Mouse (Mus musculus): ENCODE measurements around the gene Cdh3. TPM values are rescaled to one million over a fixed set of nuclear protein-coding genes. Genes with fewer than 3 reads are reported as not detected.
A peak's percentile ranks its signal among the peaks of the same experiment; 100 is the strongest.

The Cdh3 gene
- polyA plus RNA-seq, 1 experiment from 2014 or later: 15.0 TPM

- Histone ChIP-seq H3K4me3 (ENCODE audit: low read length) (peak overlapping the region; percentile 55), H3K9me3 (replicated peaks; ENCODE audit: control insufficient read depth, low read length) (no peaks in the 10 kb centered on the region), H3K27ac (ENCODE audit: low read length) (no peak overlapping the region), H3K4me1 (ENCODE audit: control insufficient read depth, insufficient read depth, low read length) (peaks cover 14% of the 10 kb centered on the region), H3K9ac (ENCODE audit: low read length) (peak overlapping the region; percentile 74), H3K36me3 (ENCODE audit: control insufficient read depth, insufficient read depth) (no peaks in the 10 kb centered on the region), H3K27me3 (ENCODE audit: control insufficient read depth, insufficient read depth, low read length) (no peaks in the 10 kb centered on the region), H3K4me2 (ENCODE audit: low read depth, low read length) (peak overlapping the region; percentile 82)
- WGBS: 1% methylated on average over 30 of the region's 30 CpGs
- ATAC-seq (replicated peaks; ENCODE audit: extremely low read depth, insufficient read depth, low FRiP score): no peak
These were observed 2.8 kb upstream of the Cdh3 start for GRCm38 (mm10) chr8:106507761-106508331.

- Histone ChIP-seq H3K27ac (ENCODE audit: low read length) (no peak overlapping the region), H3K36me3 (ENCODE audit: control insufficient read depth, insufficient read depth) (no peaks in the 10 kb centered on the region), H3K9me3 (replicated peaks; ENCODE audit: control insufficient read depth, low read length) (no peaks in the 10 kb centered on the region), H3K4me2 (ENCODE audit: low read depth, low read length) (peak overlapping the region; percentile 82), H3K27me3 (ENCODE audit: control insufficient read depth, insufficient read depth, low read length) (no peaks in the 10 kb centered on the region), H3K4me3 (ENCODE audit: low read length) (no peak overlapping the region; the same call in 1 of the 2 replicates), H3K9ac (ENCODE audit: low read length) (peak overlapping the region; percentile 74), H3K4me1 (ENCODE audit: control insufficient read depth, insufficient read depth, low read length) (peaks cover 17% of the 10 kb centered on the region)
- no peak for ATAC-seq (replicated peaks; ENCODE audit: extremely low read depth, insufficient read depth, low FRiP score)
- WGBS: 45% methylated on average over 3 of the region's 3 CpGs
These were observed 2.2 kb upstream of the Cdh3 start for GRCm38 (mm10) chr8:106508456-106508855.

DNA sequence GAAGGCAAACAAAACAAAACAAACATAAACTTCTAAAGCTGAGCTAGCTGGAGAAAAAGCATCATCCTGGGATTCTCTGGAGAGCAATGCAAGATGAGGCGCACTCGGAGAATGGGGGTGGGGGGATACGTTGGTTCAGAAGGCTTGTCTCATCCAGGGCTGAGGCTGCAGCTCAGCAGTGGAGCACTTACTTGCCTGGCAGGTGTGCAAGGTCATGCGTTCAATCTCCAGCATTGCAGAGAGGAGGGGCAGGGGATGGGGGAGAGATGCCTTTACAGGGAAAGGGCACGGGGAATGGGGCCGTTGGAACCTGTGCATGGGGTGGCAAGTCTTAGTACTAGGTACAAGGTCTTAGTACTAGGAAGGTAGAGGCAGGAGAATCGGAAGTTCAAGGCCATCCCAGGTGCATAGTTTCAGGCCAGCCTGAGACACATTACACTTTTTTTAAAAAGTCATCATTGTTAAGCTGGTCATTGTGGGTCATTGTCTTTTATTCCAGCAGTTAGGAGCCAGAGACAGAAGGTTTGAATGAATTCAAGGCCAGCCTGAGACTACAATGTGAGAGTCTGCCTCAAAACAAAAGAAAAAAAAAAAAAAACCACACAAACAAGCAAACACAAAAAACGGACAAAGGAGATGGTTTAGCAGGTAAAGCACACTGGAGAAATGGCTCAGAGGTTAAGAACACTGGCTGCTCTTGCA, 1.5 kb upstream of the Cdh3 start:
- Histone ChIP-seq H3K4me2 (ENCODE audit: low read depth, low read length) (no peak overlapping the region), H3K27ac (ENCODE audit: low read length) (no peak overlapping the region), H3K9ac (ENCODE audit: low read length) (no peak overlapping the region), H3K27me3 (ENCODE audit: control insufficient read depth, insufficient read depth, low read length) (no peaks in the 10 kb centered on the region), H3K36me3 (ENCODE audit: control insufficient read depth, insufficient read depth) (no peaks in the 10 kb centered on the region), H3K4me1 (ENCODE audit: control insufficient read depth, insufficient read depth, low read length) (peaks cover 17% of the 10 kb centered on the region), H3K4me3 (ENCODE audit: low read length) (no peak overlapping the region), H3K9me3 (replicated peaks; ENCODE audit: control insufficient read depth, low read length) (no peaks in the 10 kb centered on the region)
- ATAC-seq (replicated peaks; ENCODE audit: extremely low read depth, insufficient read depth, low FRiP score): no peak
- WGBS: 72% methylated on average over 8 of the region's 8 CpGs

- H3K9ac ChIP-seq (ENCODE audit: low read length): peak overlapping the region; percentile 79
- H3K4me1 ChIP-seq (ENCODE audit: control insufficient read depth, insufficient read depth, low read length): peaks cover 19% of the 10 kb centered on the region
- no peaks in the 10 kb centered on the region for H3K36me3 ChIP-seq (ENCODE audit: control insufficient read depth, insufficient read depth)
- no peaks in the 10 kb centered on the region for H3K9me3 ChIP-seq (replicated peaks; ENCODE audit: control insufficient read depth, low read length)
- H3K27me3 ChIP-seq (ENCODE audit: control insufficient read depth, insufficient read depth, low read length): no peaks in the 10 kb centered on the region
- WGBS: 1% methylated on average over 22 of the region's 22 CpGs
- H3K27ac ChIP-seq (ENCODE audit: low read length): peak overlapping the region; percentile 83
- ATAC-seq (replicated peaks; ENCODE audit: extremely low read depth, insufficient read depth, low FRiP score): peak; percentile 26
- H3K4me3 ChIP-seq (ENCODE audit: low read length): peak overlapping the region; percentile 61
- H3K4me2 ChIP-seq (ENCODE audit: low read depth, low read length): peak overlapping the region; percentile 63
These were observed 392 bp downstream of the Cdh3 start for GRCm38 (mm10) chr8:106511065-106511501.

- Histone ChIP-seq H3K9me3 (replicated peaks; ENCODE audit: control insufficient read depth, low read length) (no peaks in the 10 kb centered on the region), H3K4me2 (ENCODE audit: low read depth, low read length) (peak overlapping the region; percentile 63), H3K4me1 (ENCODE audit: control insufficient read depth, insufficient read depth, low read length) (peaks cover 24% of the 10 kb centered on the region), H3K27ac (ENCODE audit: low read length) (peak overlapping the region; percentile 83), H3K27me3 (ENCODE audit: control insufficient read depth, insufficient read depth, low read length) (no peaks in the 10 kb centered on the region), H3K4me3 (ENCODE audit: low read length) (peak overlapping the region; percentile 61), H3K36me3 (ENCODE audit: control insufficient read depth, insufficient read depth) (no peaks in the 10 kb centered on the region), H3K9ac (ENCODE audit: low read length) (peak overlapping the region; percentile 79)
- peak; percentile 14; the same call in 1 of the 2 replicates for ATAC-seq (replicated peaks; ENCODE audit: extremely low read depth, insufficient read depth, low FRiP score)
- 2% methylated on average over 30 of the region's 30 CpGs for WGBS
These were observed 895 bp downstream of the Cdh3 start for GRCm38 (mm10) chr8:106511531-106512041.

DNA sequence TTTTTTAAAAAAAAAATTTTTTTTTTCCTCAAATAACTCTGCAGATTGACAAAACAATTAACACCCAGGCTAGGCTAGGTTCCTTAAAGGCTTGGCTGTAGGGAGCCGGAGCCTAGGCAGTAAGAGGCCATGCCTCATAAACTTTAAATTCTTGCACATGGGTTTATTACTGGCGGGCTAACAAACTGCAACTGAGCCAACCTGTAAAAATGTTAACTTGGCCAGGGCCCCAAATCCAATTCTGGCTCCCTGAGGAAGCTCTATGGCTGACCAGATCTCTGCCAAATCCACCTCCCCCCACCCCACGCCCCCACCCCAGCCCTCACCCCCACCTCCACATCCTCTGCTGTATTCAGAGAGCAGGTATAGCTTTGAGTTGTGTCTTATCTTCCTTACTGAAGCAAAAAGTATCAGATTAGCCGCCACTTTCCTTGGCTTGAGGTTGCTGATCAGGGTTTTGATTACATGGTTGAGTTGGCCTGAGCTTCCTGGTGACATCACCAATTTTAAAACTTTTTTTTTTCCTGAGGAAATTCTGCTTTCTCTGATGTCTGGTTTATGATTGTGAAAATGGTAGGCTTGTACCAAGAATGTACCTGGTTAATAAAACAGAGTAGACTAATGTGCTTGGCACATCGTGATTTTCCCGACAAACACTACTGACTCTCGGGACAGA, 1.9 kb downstream of the Cdh3 start:
- Histone ChIP-seq H3K9me3 (replicated peaks; ENCODE audit: control insufficient read depth, low read length) (no peaks in the 10 kb centered on the region), H3K36me3 (ENCODE audit: control insufficient read depth, insufficient read depth) (no peaks in the 10 kb centered on the region), H3K4me3 (ENCODE audit: low read length) (peak overlapping the region; percentile 61), H3K9ac (ENCODE audit: low read length) (peak overlapping the region; percentile 79), H3K27me3 (ENCODE audit: control insufficient read depth, insufficient read depth, low read length) (no peaks in the 10 kb centered on the region), H3K4me2 (ENCODE audit: low read depth, low read length) (peak overlapping the region; percentile 63), H3K27ac (ENCODE audit: low read length) (peak overlapping the region; percentile 83), H3K4me1 (ENCODE audit: control insufficient read depth, insufficient read depth, low read length) (peaks cover 32% of the 10 kb centered on the region)
- WGBS: 40% methylated on average over 7 of the region's 7 CpGs
- ATAC-seq (replicated peaks; ENCODE audit: extremely low read depth, insufficient read depth, low FRiP score): no peak

- WGBS: 41% methylated on average over 1 of the region's 1 CpGs
- no peak overlapping the region for H3K4me3 ChIP-seq (ENCODE audit: low read length)
- H3K27me3 ChIP-seq (ENCODE audit: control insufficient read depth, insufficient read depth, low read length): no peaks in the 10 kb centered on the region
- H3K9ac ChIP-seq (ENCODE audit: low read length): no peak overlapping the region
- no peaks in the 10 kb centered on the region for H3K9me3 ChIP-seq (replicated peaks; ENCODE audit: control insufficient read depth, low read length)
- no peaks in the 10 kb centered on the region for H3K36me3 ChIP-seq (ENCODE audit: control insufficient read depth, insufficient read depth)
- H3K4me1 ChIP-seq (ENCODE audit: control insufficient read depth, insufficient read depth, low read length): peaks cover 51% of the 10 kb centered on the region
- peak overlapping the region; percentile 78 for H3K27ac ChIP-seq (ENCODE audit: low read length)
- ATAC-seq (replicated peaks; ENCODE audit: extremely low read depth, insufficient read depth, low FRiP score): no peak
- no peak overlapping the region for H3K4me2 ChIP-seq (ENCODE audit: low read depth, low read length)
These were observed 5.3 kb downstream of the Cdh3 start for GRCm38 (mm10) chr8:106515946-106516479.

DNA sequence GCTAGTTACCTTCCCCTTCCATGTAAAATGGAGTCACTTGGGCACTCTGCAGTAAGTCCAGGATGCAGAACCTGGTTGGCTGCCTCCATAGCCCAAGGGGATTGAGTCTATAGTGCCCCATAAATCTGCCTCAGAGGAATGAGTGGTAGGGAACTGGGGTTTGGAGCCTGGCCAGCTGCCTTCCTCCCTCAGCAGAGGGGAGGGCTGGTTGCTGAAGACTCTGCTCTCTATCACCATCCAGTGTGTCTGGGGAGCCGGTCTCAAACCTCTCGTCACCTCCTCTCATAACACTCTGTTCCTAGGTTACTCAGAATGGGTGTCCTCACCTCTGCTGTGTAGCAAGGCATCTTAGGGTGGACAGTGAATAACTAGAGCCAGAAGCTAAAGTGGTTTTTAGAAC, 5.9 kb downstream of the Cdh3 start:
- Histone ChIP-seq H3K4me1 (ENCODE audit: control insufficient read depth, insufficient read depth, low read length) (peaks cover 54% of the 10 kb centered on the region), H3K27me3 (ENCODE audit: control insufficient read depth, insufficient read depth, low read length) (no peaks in the 10 kb centered on the region), H3K9ac (ENCODE audit: low read length) (0 out of 2 replicates have a peak overlapping the region, but pooled peaks have one; percentile 25), H3K36me3 (ENCODE audit: control insufficient read depth, insufficient read depth) (no peaks in the 10 kb centered on the region), H3K4me2 (ENCODE audit: low read depth, low read length) (no peak overlapping the region), H3K27ac (ENCODE audit: low read length) (peak overlapping the region; percentile 78), H3K4me3 (ENCODE audit: low read length) (no peak overlapping the region), H3K9me3 (replicated peaks; ENCODE audit: control insufficient read depth, low read length) (no peaks in the 10 kb centered on the region)
- peak; percentile 91 for ATAC-seq (replicated peaks; ENCODE audit: extremely low read depth, insufficient read depth, low FRiP score)
- WGBS: 31% methylated on average over 2 of the region's 2 CpGs
